Mouse (Mus musculus) ovary, adult 18-20 months (tissue): ENCODE results near the gene Slc2a9.
A peak's percentile ranks its signal among the peaks of the same experiment; 100 is the strongest.

Source experiments
- DNase-seq: peaks from one replicate; pipeline ENCODE4 v3.0.0; 2022; ENCODE audit warnings: low spot score, mixed read lengths

Slc2a9 gene

DNA sequence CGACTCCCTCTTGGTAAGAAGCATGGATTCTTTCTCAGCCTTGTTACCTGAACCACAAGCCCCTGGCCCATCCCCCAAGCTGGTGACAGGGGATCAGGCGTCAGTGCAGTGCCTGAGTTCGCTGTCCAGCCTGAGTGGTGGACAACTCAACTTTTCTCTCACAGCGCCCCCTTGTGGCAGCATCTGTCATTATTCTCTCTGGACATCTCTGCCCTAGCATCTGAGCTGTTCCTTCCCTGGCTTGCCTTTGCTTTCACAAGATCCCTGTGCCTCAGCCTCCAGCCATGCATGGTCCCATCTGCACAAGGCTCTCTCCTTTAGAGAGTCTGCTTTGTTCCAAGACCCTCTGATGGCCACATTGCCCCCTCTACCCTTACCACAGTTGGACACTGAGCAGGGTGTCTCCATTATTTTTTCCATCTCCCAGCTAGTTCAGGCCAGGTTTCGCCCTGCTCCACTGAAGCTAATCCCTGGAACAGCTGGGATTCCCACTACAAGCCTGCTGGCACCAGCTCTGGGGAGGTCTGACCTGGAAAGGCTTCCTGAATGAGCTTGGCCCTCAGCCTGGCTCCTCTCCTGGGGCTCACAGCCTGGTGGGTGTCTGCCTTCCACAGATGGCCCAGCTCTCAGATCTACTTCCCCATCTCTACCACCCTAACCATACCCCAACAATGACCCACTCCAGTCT, 32.9 kb downstream of the Slc2a9 start:
- peak; percentile 24 for DNase-seq

- no peak for DNase-seq
These were observed 36.3 kb downstream of the Slc2a9 start for GRCm38 (mm10) chr5:38466569-38467110.

DNA sequence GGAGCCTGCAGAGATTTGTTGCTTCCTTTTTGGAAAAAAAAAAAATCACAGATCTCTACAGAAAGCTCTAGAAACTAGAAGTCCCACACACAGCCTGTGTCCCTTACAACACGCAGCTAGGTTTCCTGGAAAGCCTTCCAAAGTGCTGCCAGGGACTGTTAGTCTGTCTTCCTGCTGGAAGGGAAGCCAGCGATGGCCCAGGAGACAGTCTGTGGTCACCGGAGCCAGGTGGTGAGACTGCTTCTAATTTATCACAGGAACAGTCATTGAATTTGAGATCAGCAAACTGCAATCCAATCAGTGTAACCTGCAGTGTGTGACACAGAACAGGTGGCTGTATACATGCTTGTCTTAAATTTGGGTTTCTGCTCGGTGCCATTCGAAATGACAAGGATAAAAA, 41.7 kb downstream of the Slc2a9 start:
- no peak for DNase-seq

GRCm38 (mm10) chr5:38450936-38451335, 52.0 kb downstream of the Slc2a9 start:
- no peak for DNase-seq

DNA sequence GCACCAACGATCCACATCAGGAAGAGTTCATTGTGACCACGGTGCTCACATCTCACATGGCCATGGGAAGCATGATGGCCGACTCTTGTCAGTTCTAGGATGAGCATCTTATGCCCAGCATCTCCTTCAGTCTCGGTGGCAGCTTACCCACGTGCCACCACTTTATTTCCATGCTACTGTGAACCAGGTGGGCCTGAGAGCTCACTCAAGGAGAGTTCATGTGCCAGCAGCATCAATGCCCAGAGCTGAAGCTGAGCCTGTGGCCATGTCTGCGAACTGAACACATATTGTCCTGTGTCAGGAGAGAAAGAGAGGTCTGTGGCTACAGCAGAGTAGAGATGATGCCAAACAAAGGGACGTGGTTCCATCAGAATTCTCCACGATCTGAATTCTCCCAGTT, 53.3 kb downstream of the Slc2a9 start:
- DNase-seq: no peak

- DNase-seq: no peak
These were observed 54.8 kb downstream of the Slc2a9 start for GRCm38 (mm10) chr5:38448121-38448520.

DNA sequence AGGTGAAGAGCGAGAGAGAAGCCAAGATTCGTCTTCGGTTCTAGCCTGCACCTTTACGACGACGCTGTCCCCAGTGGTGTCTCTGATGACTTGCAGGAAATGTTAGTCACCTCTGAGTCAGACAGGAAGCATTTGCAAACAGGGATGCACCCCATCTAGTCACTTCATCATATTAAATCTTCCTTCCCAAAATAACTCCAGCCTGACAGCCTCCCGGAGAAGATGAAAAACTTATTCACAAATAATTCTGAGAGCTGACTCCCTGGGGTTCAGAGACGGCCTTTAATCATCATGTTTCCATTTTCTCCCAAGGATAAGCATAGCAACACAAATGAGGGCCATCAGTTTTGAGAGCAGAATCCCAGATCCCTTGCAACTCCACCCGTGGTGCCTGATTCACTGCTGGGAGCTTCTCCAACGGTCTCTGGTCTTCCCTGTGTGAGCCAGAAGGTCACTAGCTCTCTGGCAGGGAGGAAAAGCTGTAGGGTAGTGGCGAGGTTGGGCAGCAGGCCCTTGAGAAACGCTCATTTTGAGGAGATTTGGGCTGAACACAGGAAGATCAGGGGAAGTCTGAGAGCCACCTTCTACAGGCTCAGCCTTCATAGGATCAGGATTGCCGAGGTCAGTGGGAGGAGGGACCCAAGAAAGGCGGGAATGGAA, 56.5 kb downstream of the Slc2a9 start:
- DNase-seq: no peak

GRCm38 (mm10) chr5:38441088-38441839, 61.7 kb downstream of the Slc2a9 start:
- DNase-seq: no peak

GRCm38 (mm10) chr5:38440252-38441005, 62.5 kb downstream of the Slc2a9 start:
- no peak for DNase-seq

- no peak for DNase-seq
These were observed 66.3 kb downstream of the Slc2a9 start for GRCm38 (mm10) chr5:38436681-38437080.

- no peak for DNase-seq
These were observed 68.1 kb downstream of the Slc2a9 start for GRCm38 (mm10) chr5:38434875-38435274.

- no peak for DNase-seq
These were observed 71.7 kb downstream of the Slc2a9 start for GRCm38 (mm10) chr5:38431201-38431600.

- DNase-seq: no peak
These were observed 73.8 kb downstream of the Slc2a9 start for GRCm38 (mm10) chr5:38429106-38429505.

GRCm38 (mm10) chr5:38427757-38428156, 75.2 kb downstream of the Slc2a9 start:
- no peak for DNase-seq

- DNase-seq: no peak
These were observed 77.4 kb downstream of the Slc2a9 start for GRCm38 (mm10) chr5:38425569-38425968.

DNA sequence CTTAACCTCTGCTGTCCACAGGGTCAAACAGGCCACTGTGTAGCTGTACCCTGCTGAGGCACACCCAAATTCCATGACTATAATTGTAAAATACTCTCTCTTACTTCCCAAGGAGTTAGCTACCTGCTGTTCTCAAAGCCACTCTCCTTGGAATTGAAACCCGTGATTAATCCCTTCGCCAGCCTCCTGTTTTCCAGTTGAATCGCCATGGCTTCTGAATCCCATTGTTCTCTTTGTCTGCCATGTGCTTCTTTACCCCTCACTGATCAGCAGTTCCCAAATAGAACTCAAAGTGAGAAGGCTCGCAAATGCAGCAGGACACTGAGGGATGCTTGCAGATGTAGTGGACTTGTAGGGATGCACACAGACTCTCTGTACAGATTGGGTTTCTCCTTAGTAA, 80.5 kb downstream of the Slc2a9 start:
- no peak for DNase-seq

GRCm38 (mm10) chr5:38418799-38419198, 84.1 kb downstream of the Slc2a9 start:
- DNase-seq: no peak

DNA sequence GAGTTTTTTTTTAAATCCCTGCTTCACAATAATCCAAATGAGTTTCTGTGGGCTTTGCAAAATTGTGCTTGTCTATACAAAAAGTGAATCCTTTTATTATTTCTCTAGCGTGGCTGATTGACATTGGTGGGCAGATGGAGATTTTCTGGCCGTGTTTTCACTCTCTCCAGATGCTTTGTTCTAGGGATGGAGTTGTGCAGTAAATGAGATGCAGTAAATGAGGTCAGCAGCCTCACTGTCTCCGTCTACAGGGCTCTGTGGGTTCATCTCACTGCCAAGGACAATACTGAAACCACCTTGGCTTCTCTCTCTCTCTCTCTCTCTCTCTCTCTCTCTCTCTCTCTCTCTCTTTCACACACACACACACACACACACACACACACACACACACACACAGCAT, 99.3 kb downstream of the Slc2a9 start:
- no peak for DNase-seq

DNA sequence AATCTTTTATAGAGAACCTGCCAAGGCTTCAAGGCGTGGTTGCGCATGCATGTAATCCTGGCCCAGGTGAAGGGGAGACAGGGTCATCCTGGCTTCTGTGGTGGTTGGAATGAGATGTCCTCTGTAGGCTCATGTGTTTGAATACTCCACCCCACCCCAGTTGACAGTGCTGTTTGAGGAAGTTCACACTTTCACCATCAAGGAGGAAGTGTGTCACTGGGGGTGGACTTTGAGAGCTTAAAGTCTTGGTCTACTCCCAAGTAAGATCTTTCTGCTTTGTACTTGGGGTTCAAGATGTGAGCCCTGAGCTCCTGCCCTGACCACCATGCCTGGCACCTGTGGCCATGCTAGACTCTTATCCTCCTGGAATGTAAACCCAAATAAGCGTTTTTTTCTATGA, 100.7 kb downstream of the Slc2a9 start:
- no peak for DNase-seq

GRCm38 (mm10) chr5:38388857-38389256, 114.1 kb downstream of the Slc2a9 start:
- DNase-seq: no peak

DNA sequence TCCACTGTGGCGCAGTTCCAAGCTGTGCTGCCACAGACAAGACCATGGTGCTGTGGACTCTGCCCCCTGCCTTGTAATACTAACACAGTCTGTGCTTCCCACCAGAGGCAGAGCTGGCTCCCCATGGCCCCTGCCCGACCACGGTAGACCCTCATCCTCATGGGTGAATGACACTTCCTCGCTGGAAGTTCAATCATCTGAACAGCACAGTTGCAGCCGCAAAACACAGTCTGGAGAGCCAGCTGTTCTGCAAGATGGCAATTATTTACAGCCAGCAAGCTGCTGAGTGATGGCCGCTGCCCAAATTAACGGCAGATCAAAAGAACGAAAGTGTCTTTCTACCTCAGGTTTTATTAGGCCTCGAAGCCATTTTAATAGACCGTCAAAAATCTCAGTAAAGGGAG, 114.5 kb downstream of the Slc2a9 start:
- no peak for DNase-seq

- no peak for DNase-seq
These were observed 123.0 kb downstream of the Slc2a9 start for GRCm38 (mm10) chr5:38379970-38380369.
